Mouse (Mus musculus) skeletal muscle tissue, adult 2 months (tissue): Measurements from ENCODE around the gene Ino80d.

Experiments
- DNase-seq: peaks from one replicate; pipeline ENCODE4 v3.0.0-alpha.2; 2012; ENCODE audit warnings: low read depth, low spot score

Gene Ino80d

DNA sequence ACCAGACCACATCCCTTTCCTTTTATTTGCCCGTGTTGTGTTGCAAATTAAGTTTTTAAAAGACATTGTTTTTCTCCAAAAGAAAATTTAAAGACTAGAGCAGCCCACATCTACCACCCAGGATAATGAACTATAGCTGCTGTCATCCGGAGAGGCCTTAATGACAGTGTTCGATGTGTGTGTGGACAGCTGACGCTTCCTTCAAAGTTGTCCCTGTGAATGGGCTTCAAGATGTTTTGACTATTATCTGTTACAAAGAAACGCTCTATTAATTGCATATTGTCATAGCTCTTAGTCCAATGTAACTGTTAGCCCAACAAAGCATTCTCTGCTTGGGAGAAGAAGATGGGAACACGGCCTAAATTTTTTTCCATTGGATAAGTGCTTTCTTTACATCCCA is 200.0 kb downstream of the Ino80d start:
- DNase-seq, result no peak

DNA sequence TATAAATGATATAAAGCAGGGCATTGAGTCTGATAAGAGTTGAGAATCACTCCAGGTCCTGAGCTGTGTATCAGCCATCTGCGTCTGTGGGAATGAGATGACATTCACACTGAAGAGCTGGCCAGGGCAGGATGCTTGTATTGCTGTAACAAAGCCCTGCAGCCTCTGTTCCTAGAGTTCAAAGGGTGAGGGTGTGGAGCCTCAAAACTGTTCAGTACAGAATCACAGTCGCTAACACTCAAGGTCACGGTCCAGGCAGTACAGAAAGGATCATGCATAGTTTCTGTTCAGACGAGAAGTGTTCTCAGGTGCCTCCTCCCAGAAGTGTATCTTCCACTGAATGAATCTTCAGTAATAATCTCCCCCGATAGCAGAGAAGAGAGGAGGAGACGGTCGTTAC is 203.0 kb downstream of the Ino80d start:
- no peak for DNase-seq

DNA sequence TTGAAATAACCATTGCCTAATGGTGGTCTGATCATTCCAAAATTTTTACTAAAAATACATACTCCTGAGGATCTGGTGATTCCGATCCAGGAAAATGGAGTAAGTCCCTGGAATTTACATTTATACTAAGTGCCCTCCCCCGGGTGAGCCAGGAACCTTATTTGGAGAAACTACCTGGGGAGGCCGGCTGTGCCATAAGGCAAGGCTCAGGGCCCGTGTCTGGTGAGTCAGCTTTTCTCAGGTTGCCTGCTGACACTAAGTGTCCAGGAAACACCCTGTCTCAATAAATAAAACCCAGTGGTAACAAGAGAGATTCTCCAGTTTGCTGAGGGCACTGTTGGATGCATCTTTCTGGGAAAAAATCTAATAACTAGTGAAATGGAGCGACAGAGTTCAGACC is 205.3 kb downstream of the Ino80d start:
- no peak for DNase-seq

DNA sequence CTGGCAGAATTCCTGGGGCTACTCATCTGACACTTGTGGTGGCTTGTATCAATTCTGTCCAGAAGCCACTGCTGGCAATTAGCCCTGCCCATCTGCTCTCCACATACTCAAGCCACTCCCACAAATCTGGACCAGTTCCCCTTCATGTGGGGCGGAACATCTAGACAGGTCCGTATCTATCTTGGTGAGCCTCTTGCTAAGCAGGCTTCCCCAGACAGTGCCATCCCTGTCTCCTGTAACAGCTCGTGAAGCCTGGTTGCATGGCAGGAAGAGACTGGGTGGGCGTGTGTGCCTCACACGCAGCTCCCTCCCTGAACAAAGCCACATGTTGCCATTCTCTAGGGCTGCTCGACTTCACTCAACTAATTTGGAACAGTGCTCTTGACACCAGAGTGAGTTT is 206.0 kb downstream of the Ino80d start:
- DNase-seq, result no peak
